Mouse (Mus musculus): ENCODE measurements around the gene Nop53. TPM values are rescaled to one million over a fixed set of nuclear protein-coding genes. Genes with fewer than 3 reads are reported as not detected.

The Nop53 gene
- 260 and 300 TPM in 2 replicates for total RNA-seq (2017)

GRCm38 (mm10) chr7:15945721-15946536 is at the start of gene Nop53:
TSS of gene Nop53 (minus strand) at chr7:15946074.
- ATAC-seq (ENCODE audit: extremely low read depth, insufficient number of reproducible peaks, low FRiP score, poor library complexity, severe bottlenecking) = peak; percentile 78

GRCm38 (mm10) chr7:15993789-15994188 is 47.9 kb upstream of the Nop53 start:
- ATAC-seq (ENCODE audit: extremely low read depth, insufficient number of reproducible peaks, low FRiP score, poor library complexity, severe bottlenecking) = no peak

- ATAC-seq (ENCODE audit: extremely low read depth, insufficient number of reproducible peaks, low FRiP score, poor library complexity, severe bottlenecking) = no peak
Measured at GRCm38 (mm10) chr7:15993152-15993551, 47.3 kb upstream of the Nop53 start.

GRCm38 (mm10) chr7:15991764-15992163 is 45.9 kb upstream of the Nop53 start:
- no peak for ATAC-seq (ENCODE audit: extremely low read depth, insufficient number of reproducible peaks, low FRiP score, poor library complexity, severe bottlenecking)

GRCm38 (mm10) chr7:15987661-15988356 is 41.9 kb upstream of the Nop53 start:
- ATAC-seq (ENCODE audit: extremely low read depth, insufficient number of reproducible peaks, low FRiP score, poor library complexity, severe bottlenecking) = no peak

GRCm38 (mm10) chr7:15982729-15983407 is 37.0 kb upstream of the Nop53 start:
- ATAC-seq (ENCODE audit: extremely low read depth, insufficient number of reproducible peaks, low FRiP score, poor library complexity, severe bottlenecking) = peak; percentile 54

- ATAC-seq (ENCODE audit: extremely low read depth, insufficient number of reproducible peaks, low FRiP score, poor library complexity, severe bottlenecking) = no peak
Measured at GRCm38 (mm10) chr7:15981538-15981937, 35.7 kb upstream of the Nop53 start.

GRCm38 (mm10) chr7:15980246-15980645 is 34.4 kb upstream of the Nop53 start:
- ATAC-seq (ENCODE audit: extremely low read depth, insufficient number of reproducible peaks, low FRiP score, poor library complexity, severe bottlenecking) = no peak

GRCm38 (mm10) chr7:15975904-15976303 is 30.0 kb upstream of the Nop53 start:
- no peak for ATAC-seq (ENCODE audit: extremely low read depth, insufficient number of reproducible peaks, low FRiP score, poor library complexity, severe bottlenecking)

- no peak for ATAC-seq (ENCODE audit: extremely low read depth, insufficient number of reproducible peaks, low FRiP score, poor library complexity, severe bottlenecking)
Measured at GRCm38 (mm10) chr7:15975451-15975850, 29.6 kb upstream of the Nop53 start.

GRCm38 (mm10) chr7:15974712-15975111 is 28.8 kb upstream of the Nop53 start:
- peak; percentile 55; the same call in 1 of the 2 replicates for ATAC-seq (ENCODE audit: extremely low read depth, insufficient number of reproducible peaks, low FRiP score, poor library complexity, severe bottlenecking)

GRCm38 (mm10) chr7:15972247-15972646 is 26.4 kb upstream of the Nop53 start:
- no peak for ATAC-seq (ENCODE audit: extremely low read depth, insufficient number of reproducible peaks, low FRiP score, poor library complexity, severe bottlenecking)

- no peak for ATAC-seq (ENCODE audit: extremely low read depth, insufficient number of reproducible peaks, low FRiP score, poor library complexity, severe bottlenecking)
Measured at GRCm38 (mm10) chr7:15969674-15970073, 23.8 kb upstream of the Nop53 start.

- no peak for ATAC-seq (ENCODE audit: extremely low read depth, insufficient number of reproducible peaks, low FRiP score, poor library complexity, severe bottlenecking)
Measured at GRCm38 (mm10) chr7:15968322-15968721, 22.4 kb upstream of the Nop53 start.

- 0 out of 2 replicates have a peak, but pooled peaks have one; percentile 16 for ATAC-seq (ENCODE audit: extremely low read depth, insufficient number of reproducible peaks, low FRiP score, poor library complexity, severe bottlenecking)
Measured at GRCm38 (mm10) chr7:15967312-15967711, 21.4 kb upstream of the Nop53 start, which contains the start of gene Ehd2. TSS of gene Ehd2 (minus strand) at chr7:15967567.

GRCm38 (mm10) chr7:15966489-15966888 is 20.6 kb upstream of the Nop53 start:
- no peak for ATAC-seq (ENCODE audit: extremely low read depth, insufficient number of reproducible peaks, low FRiP score, poor library complexity, severe bottlenecking)

- peak; percentile 13; the same call in 1 of the 2 replicates for ATAC-seq (ENCODE audit: extremely low read depth, insufficient number of reproducible peaks, low FRiP score, poor library complexity, severe bottlenecking)
Measured at GRCm38 (mm10) chr7:15963798-15964652, 18.2 kb upstream of the Nop53 start.

Measured in neutrophil, adult 5-6 weeks (primary cell).